Mouse (Mus musculus) thymus, postnatal 4 days (tissue): ENCODE data around the gene Ppa2.

Source experiments
- DNase-seq: peaks from one replicate; pipeline ENCODE4 v3.0.0; 2021

The Ppa2 gene

DNA sequence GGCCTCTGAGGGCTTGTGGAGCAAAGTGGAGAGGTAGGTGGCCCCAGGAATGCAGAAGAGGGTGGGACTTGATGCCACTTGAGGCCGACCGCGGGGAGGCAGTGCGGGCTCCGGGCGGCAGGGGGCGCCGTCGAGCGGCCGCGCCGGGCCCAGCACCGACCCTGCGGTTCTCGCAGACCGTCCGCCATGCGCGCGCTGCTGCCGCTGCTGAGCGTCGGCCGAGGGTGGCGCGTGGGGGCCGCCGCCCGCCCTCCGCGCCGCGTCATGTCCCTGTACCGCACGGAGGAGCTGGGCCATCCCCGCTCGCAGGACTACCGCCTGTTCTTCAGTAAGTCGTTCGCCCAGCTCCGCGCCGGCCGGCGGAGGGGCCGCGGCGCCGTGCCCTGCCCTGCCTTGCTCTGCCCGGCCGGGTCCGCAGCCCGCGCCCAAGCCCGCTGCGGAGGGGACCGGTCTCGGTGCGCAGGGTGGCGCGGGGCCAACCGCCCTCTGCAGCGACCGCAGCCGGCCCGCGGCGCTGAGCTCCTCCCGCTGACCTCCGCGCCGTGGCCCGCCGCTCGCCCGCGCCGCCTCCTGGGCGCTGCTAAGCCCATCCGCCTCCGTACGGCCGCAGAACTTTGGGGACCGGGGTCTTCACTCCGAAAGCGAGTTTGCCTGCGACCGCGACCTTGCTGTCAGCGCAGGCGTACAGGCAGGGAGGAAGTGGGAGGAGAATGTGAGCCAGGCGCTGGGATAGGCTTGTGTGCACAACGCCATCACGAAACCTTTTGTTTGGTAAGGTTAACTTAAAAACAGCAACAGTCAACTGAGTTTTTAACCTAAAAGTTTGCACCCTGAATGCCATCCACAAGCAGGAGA lies at the start of gene Ppa2:
Gene Ppa2 (plus strand): TSS at position 157 of the 855 bp plus-strand sequence.
- peak; percentile 88 for DNase-seq

DNA sequence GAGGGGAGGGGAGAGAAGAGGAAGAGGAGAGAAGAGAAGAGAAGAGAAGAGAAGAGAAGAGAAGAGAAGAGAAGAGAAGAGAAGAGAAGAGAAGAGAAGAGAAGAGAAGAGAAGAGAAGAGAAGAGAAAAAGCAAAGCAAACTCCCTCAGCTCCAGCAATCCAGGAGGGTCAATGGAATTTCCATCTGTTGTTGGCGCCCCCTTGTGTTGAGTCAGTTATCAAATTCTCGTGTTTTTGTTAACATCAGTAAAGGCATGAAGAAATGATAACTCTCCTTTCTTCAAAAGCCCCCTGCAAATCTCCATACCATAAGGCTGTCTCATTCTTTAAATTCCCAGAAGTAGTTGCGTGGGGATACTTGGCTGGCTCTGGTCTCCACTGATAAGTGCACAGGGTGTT lies 38.0 kb upstream of the Ppa2 start:
- DNase-seq, result peak; percentile 78

DNA sequence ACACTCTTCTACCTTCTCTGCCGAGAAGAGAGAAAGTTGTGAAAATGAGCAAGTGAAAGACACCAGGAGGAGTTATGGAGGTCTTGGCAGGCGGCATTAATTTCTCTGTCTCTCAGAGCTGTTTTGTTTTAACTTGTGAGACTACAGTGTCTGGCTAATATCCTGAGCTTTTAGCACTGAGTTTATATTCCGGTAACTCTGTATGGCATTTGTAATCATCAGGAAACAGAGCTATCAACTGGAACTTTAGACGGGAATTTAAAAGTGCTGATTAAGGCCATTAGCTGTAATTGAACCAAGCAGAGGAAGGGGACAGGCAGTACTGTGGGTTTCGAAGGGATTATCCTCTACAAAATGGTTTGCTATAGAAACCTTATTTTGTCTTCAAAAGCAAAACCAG lies 25.3 kb upstream of the Ppa2 start:
- no peak for DNase-seq

DNA sequence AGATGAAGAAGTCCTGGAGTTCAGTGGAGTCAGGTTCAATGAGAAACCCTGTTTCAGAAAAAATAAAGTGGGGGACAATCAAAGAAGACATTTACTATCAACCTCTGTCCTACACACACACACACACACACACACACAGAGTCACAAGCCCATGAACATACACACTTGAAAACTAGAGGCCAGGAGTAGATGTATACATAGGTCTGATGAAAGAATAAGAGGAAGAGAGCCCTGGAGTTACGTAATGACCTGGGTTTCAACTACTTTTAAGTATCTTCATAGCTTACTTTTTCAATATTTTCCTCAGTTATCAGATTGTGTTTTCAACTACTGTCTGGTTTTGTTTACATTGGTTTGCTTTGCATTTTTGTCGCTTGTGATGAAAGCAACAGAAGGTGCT lies 21.1 kb upstream of the Ppa2 start:
- DNase-seq, result no peak

DNA sequence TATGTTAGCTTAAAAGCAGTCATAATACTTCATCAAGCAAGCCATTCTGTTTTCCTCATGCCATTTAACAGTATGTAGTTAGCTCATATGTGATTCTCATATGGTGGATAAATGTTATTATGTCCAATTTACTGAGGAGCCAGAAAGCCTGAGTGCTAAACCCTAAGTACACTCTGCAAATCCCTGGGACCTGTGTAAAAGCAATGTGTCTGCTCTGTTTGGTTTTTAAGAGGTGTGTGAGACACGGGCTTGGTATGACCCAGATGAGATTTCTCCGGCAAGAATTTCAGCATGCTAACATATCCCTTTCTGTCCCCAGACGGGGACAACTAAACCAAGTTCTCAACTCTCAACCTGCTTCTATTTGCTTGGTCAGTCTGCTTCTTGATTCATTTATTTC lies 5.6 kb upstream of the Ppa2 start:
- no peak for DNase-seq

DNA sequence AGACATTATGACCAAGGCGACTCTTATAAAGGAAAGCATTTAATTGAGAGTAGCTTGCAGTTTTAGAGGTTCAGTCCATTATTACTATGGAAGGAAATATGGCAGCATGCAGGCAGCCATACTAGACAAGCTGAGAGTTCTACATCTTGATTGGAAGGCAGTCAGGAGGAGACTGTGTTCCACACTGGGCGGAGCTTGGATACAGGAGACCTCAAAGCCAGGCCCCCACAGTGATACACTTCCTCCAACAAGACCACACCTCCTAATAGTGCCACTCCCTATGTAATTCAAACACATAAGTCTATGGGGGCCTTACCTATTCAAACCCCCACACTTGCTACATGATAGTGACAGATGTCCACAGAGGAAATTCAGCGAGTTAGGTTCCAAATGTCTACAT lies 1.5 kb upstream of the Ppa2 start:
- DNase-seq, result no peak

DNA sequence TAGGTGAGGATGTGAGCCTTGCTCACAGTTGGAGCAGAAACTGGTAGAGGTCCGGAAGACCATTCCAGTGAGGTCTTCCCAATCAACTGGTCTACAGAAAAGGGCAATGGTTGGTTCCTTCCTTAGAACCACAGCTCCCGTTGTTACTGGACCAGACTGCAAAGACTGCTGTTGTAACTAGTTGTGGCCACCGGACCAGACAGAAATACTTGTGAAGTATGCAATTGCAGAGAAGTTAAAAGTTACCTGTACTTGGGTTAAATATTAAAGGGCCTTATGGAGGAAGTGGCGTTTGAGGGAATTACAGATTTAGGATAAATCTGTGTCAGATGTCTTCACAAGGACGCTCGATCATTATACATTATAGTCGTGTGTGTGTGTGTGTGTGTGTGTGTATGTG lies 551 bp upstream of the Ppa2 start:
- DNase-seq, result no peak

DNA sequence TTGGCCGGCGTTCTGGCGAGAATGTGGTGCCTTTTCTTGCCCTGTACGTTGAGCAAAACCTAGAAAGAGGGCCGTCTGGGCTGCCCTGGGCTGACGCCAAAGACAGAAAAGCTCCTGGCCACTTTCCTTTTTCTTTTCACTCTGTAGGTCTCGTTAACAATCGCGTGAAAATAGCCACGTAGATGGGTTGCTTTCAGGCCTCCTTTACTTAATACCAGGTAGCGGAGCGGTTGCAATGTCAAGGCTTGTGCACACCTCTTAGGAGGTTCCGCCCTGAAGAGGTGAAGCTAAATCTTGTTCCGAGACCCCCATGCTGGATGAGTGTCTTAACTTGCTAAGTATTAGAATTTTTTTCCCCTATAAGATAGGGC lies 884 bp downstream of the Ppa2 start:
- no peak for DNase-seq

DNA sequence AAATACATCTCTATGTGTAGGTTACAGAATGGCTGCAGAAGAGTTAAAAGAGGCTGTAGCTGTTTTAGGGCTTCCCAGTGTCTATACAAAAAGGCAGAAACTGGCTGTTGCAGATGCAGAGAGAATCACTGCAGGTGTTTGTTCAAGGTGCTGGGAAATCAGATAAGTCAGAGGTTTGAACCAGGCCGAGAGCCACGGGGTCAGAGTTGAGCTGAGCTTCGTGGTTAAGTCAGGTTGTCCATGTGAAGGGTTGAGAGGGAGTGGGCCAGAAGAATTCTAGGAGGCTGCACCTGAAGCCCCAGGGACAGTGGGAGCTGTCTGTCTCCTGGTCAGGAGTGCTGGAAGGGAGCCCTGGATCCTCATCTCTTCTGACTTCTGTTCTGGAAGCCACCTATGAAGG lies 2.4 kb downstream of the Ppa2 start:
- no peak for DNase-seq

DNA sequence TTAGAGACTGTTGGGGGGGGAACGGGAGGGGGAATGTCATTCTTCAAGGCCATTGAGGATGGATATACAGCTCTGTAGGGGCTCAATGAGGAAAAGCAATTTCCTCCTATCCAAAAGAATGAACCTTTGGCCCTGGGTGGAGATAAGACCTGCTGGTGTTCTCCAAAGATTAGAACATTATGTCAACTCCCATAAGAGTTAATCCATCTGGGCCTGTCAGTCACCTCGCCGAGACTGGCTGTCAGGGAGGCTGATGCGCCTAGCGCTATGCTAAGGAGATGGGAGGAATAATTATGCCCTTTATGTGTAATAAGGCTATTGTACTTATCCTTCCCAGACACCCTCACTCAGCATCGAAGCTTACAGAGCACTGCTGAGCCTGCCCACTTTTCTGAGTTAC lies 2.9 kb downstream of the Ppa2 start:
- DNase-seq, result no peak

DNA sequence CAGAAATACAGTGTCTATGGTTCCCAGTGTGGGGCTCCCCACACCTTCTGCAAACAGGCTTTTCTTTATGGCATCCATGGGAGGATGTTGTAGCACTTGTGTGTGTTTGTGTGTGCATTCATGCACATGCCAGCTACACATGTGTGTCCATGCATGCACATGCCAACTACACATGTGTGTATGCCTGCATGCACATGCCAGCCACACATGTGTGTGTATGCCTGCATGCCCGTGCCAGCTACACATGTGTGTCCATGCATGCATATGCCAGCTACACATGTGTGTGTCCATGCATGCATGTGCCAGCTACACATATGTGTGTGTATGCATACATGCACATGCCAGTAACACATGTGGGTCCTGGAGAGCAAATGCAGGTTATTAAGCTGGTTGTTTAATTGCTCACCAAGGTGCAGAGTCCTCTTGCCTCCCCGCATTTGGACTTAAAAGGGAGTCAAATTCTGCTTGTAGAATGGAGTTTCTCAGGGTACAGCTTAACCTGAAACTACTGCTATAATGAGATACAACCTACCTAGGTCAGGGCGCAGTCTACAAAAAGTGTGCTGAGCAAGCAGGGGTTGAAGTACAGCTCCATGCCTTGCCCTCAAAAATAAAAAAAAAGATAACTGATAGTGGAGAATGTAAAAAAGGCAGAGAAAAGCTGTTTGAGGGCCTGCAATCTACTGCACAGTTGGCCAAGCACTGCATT lies 3.7 kb downstream of the Ppa2 start:
- DNase-seq, result no peak

DNA sequence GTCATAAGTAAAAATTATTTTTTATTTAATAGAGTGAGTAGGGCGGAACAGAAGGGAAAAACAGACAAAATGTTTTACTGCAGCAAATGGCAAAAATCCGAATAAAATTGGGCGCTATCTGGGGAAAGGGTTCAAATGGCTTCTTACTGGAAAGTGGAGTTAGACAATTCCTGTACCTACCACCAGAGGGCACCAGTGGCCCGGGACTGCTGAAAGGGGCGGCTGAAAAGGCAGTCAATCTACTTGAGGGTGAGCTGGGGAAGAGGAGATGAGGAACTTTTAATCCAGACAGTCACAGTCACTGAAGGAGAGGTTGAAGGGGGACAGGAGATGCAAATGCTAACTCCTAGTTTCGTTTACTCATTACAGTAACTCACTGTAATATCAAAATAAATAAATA lies 4.6 kb downstream of the Ppa2 start:
- peak; percentile 87 for DNase-seq

DNA sequence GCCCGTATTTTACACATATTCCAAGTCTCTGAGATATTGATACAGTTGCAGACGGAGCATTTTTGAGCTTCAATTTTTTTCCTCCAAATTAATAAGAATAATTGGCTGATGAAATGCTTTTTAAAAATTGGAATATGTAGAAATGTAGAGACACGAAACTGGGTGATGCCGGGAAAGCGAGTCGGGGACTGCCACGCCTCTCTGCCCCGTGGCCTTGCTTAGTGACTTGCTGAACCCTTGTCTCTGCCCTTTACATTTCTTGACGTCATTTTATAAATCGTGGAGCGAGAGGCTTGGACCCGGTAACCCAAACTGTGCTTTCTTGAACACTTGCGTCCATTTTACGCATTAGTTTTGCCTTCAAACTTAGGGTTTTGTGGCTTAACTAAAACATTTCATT lies 5.1 kb downstream of the Ppa2 start:
- no peak for DNase-seq

DNA sequence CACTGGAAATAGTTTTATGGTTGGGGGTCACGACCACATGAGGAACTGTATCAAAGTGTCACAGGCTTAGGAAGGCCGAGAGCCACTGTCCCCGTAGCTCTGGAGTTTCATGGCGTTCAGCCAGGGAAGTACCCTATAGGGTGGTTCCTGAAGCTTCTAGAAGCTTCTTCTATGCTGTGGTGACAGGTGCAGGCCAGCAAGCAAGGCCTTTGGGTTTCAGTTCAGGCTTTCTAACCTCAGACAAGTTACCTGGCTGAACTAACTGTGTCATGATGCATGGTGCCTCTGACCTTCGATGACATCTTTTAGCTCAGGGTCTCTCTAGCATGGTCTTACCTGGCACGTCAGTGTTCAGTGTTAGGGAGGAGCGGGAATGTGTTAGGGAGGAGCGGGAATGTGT lies 5.7 kb downstream of the Ppa2 start:
- DNase-seq, result no peak

DNA sequence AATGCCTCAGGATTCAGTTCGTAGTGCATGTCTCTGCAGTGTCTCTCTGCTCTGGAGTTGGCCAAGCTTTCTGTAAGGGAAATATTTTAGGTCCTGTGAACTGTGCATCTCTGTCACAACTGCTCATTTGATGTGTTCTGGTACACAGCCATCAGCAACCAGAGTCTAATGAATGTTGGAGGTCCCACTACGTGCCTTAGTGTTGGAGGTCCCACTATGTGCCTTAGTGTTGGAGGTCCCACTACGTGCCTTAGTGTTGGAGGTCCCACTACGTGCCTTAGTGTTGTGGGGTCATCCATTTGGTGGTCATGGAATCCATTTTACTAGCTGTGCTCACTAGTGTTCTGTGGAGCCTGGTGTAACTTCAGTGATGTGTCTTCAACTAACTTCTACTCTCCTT lies 7.9 kb downstream of the Ppa2 start:
- no peak for DNase-seq

DNA sequence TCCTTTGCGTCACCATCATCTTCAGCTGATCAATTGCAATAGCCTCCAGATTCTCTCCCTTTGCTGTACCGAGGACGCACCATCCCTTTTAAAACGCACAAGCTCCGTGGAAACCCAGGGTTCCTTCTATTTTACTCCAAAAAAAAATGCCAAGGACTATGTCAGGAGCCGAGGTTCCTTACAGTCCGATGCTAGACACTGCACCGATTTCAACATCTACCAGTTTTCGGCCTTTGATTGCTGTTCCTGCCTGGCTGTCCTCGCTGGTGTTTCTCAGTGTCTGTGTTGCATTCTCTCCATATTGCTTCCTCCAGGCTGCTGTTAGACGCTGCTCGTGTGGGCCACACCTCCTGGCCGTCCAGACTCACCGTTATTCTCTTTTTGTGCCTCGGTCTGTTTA lies 8.7 kb downstream of the Ppa2 start:
- DNase-seq, result no peak

DNA sequence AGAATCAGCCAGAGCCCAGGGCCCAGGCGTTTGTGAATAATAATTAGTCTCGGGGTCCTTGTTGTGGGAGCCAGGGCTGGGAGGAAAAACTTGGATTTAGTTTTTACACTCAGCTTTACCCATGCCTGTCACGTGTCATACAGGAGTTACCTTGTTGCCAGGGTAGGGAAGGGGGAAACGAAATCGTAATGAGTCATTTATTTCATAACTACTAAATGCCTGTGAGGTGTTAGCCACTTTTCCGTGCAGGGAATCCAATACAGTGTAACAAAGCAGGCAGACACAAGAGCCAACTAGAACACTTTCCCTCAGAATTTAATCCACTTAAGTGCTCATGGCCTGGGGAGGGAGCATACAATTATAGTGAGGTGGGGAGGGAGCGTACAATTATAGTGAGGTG lies 9.9 kb downstream of the Ppa2 start:
- DNase-seq, result no peak

DNA sequence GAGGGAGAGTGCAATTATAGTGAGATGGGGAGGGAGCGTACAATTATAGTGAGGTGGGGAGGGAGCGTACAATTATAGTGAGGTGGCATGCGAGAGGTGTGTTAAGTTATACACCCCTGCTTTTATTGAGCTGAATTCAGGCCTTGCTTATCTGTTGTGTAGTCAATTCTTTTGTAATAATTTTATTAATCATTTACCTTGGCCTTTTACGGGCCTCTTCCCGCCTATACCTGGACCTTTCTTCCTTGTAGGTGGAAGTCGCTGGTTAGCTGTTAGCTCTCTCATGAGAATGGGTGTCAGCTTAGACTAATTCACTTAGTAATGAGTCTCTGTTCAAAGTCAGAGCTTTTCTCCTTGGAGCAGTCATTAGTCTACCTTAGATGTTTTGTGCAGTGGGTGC lies 10.4 kb downstream of the Ppa2 start:
- DNase-seq, result no peak

DNA sequence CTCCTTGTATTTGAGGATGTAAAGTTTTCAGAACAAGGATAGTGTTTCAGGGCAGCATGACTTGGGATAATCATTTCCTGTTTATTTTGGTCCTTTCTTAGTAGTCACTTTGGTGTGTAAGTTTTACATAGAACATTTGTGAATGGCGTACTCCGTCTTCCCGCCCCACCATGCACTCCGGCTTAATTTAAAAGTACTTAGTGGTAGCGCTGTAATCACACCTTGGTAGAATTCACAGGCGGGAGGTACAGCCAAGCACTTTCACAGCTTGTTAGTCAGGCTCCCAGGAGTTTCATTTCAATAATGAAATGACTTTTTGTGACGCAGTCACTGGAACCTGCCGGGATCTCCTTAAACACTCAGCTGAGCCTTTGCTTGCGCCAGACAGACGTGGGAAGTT lies 12.0 kb downstream of the Ppa2 start:
- DNase-seq, result no peak

DNA sequence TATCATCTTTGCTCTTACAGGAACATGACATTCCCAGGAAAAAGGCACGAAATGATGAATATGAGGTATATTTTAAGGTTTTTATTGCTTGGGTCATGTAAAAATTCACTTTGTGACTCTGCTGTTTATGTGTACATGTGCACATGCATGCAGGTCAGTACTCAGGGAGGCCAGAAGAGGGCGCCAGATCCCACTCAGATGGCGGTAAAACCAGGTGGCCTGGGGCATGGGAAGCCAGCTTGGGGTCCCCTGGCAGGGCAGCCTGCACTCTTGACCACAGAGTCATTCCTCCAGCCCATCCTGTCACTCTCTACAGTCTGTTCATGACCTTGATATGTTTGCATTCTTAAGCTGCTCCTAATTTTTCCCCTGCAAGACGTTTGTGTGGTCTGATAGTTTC lies 12.6 kb downstream of the Ppa2 start:
- peak; percentile 63 for DNase-seq

DNA sequence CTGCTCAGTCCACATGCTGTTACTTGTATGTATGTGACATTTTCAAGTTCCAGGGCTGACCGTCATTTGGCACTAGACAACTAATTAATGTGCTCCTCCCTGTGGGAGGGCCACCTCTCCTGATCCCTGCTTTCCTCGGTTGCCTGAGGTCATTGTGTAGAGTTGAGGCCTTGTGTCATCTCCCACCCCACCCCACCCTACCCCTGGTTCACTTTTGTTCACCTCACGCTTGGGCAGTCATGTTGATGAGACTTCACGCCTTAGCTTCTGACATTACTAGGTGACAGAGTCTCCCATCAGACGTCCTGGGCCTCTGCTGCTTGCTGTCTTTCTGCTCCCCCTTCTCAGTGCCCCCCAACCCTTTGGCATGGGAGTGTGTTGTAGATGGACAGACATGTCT lies 15.2 kb downstream of the Ppa2 start:
- DNase-seq, result no peak

DNA sequence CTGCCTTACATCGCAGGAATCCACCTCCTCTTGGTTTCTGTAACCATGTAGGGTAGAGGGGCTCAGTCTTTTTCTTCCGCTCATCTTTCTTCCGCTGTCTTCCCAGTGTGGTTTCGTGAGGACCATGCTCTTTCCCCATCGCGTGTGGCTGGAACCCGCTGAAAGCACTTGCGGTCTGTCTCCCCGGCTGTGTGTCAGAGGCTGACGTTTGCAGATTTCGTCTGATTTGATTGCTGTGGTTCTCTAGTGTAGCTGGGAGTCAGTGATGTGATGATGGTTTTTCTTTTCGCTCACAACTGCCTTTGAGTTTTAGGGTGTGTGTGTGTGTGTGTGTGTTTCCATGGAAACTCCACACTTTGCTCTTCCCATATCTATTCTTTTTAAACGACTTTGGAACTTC lies 18.6 kb downstream of the Ppa2 start:
- DNase-seq, result no peak

DNA sequence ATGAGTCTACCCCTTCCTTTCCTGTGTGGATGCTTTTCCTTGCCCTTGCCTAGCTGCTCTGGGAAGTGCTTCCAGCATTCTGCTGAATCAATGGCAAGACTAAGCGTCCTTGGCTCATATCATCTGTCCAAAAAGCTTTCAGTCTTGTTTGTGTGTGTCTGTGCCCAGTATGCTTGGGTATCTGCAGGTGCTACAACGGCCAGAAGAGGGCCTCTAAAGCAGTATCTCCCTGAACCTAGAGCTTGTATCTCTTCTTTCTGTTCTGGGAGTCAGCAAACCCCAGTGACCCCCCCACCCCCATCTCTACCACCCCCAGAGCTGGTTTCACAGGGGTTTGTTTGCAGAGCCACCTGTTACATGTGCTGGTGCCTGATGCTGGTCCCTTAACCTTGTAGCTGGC lies 19.5 kb downstream of the Ppa2 start:
- no peak for DNase-seq

DNA sequence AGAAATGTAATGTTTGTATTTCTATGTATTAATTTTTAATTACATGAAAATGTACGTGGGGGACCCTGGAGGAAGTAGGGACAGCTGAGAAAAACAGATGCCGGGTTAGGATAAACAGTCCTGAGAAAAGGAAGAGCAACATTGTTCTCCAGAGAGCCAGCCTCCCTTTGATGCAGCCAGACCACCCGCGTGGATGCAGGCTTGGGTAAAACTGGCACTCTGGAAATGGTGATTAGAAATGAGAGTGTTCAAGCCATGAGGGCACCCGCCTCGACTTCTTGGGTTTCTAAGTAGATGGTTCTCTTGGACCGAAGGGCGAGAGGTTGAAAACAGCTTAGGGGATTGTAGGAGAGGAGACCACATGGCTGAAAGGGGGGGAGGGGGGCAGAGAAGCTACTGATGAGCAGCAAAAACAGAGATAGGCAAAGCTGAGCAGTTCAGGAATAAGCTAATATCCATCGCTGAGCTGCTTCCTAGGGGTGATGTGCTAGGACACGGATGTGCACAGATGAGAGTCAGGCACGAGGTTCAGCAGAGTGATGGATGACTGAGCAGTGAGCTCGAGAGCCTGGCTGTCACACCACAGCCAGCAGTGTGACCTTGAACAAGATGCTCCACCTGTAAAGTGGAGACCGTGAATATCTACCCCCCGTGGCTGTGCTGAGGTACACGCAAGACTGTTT lies 21.4 kb downstream of the Ppa2 start:
- DNase-seq, result no peak
